Mouse (Mus musculus) forebrain, embryonic 13.5 days (tissue): Measurements from ENCODE around the gene Olfr419. TPM values are rescaled to one million over a fixed set of nuclear protein-coding genes. Genes with fewer than 3 reads are reported as not detected.

Source experiments
- ATAC-seq: fragments of 200-750 bp; cut with Nextera tagmentation; 2 replicates; pipeline ENCODE4 v1.8.0; 2017
- H3K27ac ChIP-seq: fragments of 300-500 bp; sonication (generic); 2 replicates; pipeline ENCODE4 v1.5.1; 2015; ENCODE audit warnings: inconsistent platforms, mild to moderate bottlenecking, moderate library complexity
- H3K27me3 ChIP-seq: fragments of 300-500 bp; sonication (generic); 2 replicates; pipeline ENCODE4 v1.6.1; 2015; ENCODE audit warnings: mild to moderate bottlenecking, inconsistent platforms
- H3K36me3 ChIP-seq: fragments of 300-500 bp; sonication (generic); 2 replicates; pipeline ENCODE4 v1.6.1; 2015; ENCODE audit warnings: mild to moderate bottlenecking, inconsistent platforms; ENCODE audit not compliant: poor library complexity, severe bottlenecking
- H3K4me1 ChIP-seq: fragments of 300-500 bp; sonication (generic); 2 replicates; pipeline ENCODE4 v1.6.1; 2015; ENCODE audit warnings: inconsistent platforms
- H3K4me2 ChIP-seq: fragments of 300-500 bp; sonication (generic); 2 replicates; pipeline ENCODE4 v1.6.1; 2015; ENCODE audit warnings: inconsistent platforms, mild to moderate bottlenecking, moderate library complexity
- H3K4me3 ChIP-seq: fragments of 300-500 bp; sonication (generic); 2 replicates; pipeline ENCODE4 v1.5.1; 2015; ENCODE audit warnings: mild to moderate bottlenecking, inconsistent platforms
- H3K9ac ChIP-seq: fragments of 300-500 bp; sonication (generic); 2 replicates; pipeline ENCODE4 v1.6.1; 2015; ENCODE audit warnings: mild to moderate bottlenecking, inconsistent platforms
- H3K9me3 ChIP-seq: fragments of 300-500 bp; sonication (generic); replicated peaks from 2 replicates; pipeline ENCODE4 v1.6.1; 2016; ENCODE audit warnings: inconsistent platforms
- WGBS: fragments of 180-500 bp; shearing (Covaris S2); methylation state at CpG from one replicate; pipeline ENCODE4 v1.1.7; 2015; 5-methylcytosine and 5-hydroxymethylcytosine counted together
- polyA plus RNA-seq: library from polyadenylated mRNA; unstranded; fragments of >200 nt; fragmentation: Nextera tagmentation; extraction: Ambion mirVana; gene quantifications from 2 replicates; pipeline ENCODE4 v1.2.1, GENCODE M21; 2015

Gene Olfr419
- not detected in 2 replicates for polyA plus RNA-seq

DNA sequence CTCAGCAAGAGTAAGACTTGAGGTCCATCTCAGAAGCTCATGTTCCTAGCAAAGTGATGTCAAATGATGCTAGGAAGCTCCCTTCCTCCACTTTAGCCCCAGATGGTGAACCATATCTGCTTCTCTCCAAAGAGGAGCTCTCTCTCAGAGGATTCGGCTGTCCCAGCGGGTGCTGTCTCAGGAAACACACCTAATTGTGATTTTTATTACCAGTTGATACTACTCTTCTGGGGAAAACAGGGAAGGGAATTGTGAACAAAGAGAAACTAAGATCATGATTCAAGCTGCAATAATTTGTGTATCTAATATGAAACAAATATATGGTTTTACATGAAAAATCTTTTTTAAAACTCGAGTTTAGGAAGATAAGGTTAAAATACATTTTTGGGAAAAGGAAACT lies at the start of gene Olfr419:
TSS of gene Olfr419 (minus strand) at position 101 of the 400 bp plus-strand sequence.
- no peaks in the 10 kb centered on the region for H3K4me1 ChIP-seq
- H3K27ac ChIP-seq: no peak within 1 kb of the TSS
- WGBS: 86% methylated on average over 3 of the region's 3 CpGs
- H3K36me3 ChIP-seq: no peaks in the 10 kb centered on the region
- no peak within 1 kb of the TSS for H3K9ac ChIP-seq
- ATAC-seq: no peak
- no peaks in the 10 kb centered on the region for H3K27me3 ChIP-seq
- no peaks in the 10 kb centered on the region for H3K9me3 ChIP-seq
- H3K4me2 ChIP-seq: no peak within 1 kb of the TSS
- H3K4me3 ChIP-seq: no peak within 1 kb of the TSS

DNA sequence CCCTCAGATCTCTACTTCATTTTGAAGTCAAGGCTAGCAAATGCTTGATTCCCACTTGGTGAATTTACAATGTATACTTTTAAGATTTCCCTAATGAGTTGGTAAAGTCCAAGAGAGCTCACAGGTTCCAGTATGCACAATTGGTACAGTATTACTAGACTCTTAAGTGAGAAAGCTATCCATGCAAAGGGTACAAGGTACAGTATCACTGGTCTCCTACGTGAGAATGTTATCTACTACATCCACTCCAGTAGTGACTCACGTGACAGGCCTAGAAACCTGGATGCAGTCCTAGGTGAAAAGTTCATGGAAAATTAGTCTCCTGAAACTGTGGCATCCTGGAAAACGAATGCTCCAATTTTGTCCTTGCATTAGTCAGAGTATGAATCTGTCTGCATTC lies 18.8 kb upstream of the Olfr419 start:
- Histone ChIP-seq H3K4me3 (no peak overlapping the region), H3K36me3 (no peaks in the 10 kb centered on the region), H3K4me1 (no peaks in the 10 kb centered on the region), H3K4me2 (no peak overlapping the region), H3K27ac (no peak overlapping the region), H3K9ac (no peak overlapping the region), H3K27me3 (no peaks in the 10 kb centered on the region), H3K9me3 (no peaks in the 10 kb centered on the region)
- WGBS: 83% methylated on average over 3 of the region's 3 CpGs
- no peak for ATAC-seq

DNA sequence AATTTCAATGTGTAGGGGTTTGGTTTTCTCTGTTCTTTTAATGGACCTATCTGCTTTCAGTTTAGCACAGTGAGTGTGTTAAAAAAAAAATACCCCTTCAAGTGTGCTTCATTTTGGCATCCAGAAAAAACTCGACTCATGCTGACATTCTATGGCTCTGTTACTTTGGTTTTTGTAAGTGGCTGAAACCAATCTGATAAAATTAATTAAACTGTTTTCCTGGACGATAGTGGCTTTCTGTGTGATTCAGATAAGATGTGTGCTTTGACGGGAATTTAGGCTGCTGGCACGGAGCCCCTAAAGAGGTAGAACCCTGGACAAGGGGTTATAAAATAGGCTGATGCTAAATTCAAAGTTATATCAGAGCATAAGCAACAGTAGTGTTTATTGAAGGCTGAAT lies 17.3 kb upstream of the Olfr419 start:
- no peak for ATAC-seq
- no peak overlapping the region for H3K4me2 ChIP-seq
- H3K9me3 ChIP-seq: no peaks in the 10 kb centered on the region
- no peak overlapping the region for H3K9ac ChIP-seq
- no peak overlapping the region for H3K4me3 ChIP-seq
- 81% methylated on average over 4 of the region's 4 CpGs for WGBS
- H3K27me3 ChIP-seq: no peaks in the 10 kb centered on the region
- no peak overlapping the region for H3K27ac ChIP-seq
- H3K4me1 ChIP-seq: no peaks in the 10 kb centered on the region
- no peaks in the 10 kb centered on the region for H3K36me3 ChIP-seq

DNA sequence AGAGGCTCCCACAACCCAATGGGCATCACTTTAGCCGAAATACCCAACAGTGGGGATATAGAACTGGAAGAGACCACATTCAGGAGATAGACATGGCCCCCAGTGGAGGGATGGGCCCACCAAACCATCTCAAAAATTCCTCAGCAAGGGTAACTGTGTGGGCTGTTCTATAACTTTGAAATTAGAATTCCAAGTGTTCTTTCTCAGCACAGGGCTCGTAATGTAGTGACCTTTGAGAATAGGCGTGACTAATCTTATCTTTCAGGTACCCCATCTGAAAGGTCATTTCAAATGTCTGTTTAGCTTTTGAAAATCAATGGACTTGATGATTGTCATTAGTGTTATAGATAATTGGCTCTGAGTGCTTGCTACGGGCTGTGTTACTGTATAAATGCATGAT lies 16.0 kb upstream of the Olfr419 start:
- Histone ChIP-seq H3K27ac (no peak overlapping the region), H3K9ac (no peak overlapping the region), H3K4me1 (no peaks in the 10 kb centered on the region), H3K4me3 (no peak overlapping the region), H3K4me2 (no peak overlapping the region), H3K27me3 (no peaks in the 10 kb centered on the region), H3K36me3 (no peaks in the 10 kb centered on the region), H3K9me3 (no peaks in the 10 kb centered on the region)
- 88% methylated on average over 4 of the region's 4 CpGs for WGBS
- no peak for ATAC-seq

DNA sequence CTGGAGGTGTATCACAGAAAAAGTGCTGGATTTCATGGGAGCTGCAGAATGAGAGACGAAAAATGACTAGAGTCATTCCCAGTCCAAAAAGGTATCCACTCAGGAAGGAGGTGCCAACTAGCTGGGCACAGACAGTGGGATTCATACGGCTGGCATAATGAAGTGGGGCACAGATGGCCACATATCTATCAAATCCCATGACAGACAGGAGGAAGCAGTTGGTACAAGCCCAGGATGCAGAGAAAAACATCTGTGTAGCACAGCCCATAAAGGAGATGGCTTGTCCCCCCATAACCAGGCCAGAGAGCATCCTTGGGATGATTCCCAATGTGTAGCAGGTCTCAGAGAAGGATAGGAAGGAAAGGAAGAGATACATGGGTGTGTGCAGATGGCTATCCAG lies 1.5 kb downstream of the Olfr419 start:
- no peak overlapping the region for H3K9ac ChIP-seq
- no peaks in the 10 kb centered on the region for H3K4me1 ChIP-seq
- H3K4me2 ChIP-seq: no peak overlapping the region
- H3K27me3 ChIP-seq: no peaks in the 10 kb centered on the region
- ATAC-seq: no peak
- H3K9me3 ChIP-seq: no peaks in the 10 kb centered on the region
- H3K27ac ChIP-seq: no peak overlapping the region
- H3K36me3 ChIP-seq: no peaks in the 10 kb centered on the region
- H3K4me3 ChIP-seq: no peak overlapping the region
- WGBS: 90% methylated on average over 2 of the region's 2 CpGs

DNA sequence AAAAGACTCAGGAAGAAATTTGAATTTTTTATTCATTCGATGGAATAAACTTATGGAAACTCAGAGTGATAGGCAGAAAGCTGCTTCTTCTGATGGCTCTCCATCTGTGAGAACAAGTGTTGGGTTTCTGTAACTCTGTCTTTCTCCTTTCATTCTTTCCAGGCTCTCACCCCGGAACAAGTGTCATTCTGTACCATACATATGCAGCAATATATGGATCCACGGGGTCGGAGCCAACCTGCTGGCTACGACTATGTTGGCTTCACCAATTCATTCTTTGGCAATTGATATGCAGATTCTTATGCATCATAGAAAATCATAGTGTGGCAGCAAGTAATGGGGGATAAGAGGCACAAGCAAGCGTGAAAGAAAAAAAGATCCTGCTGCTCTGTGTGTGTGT lies 4.7 kb downstream of the Olfr419 start:
- Histone ChIP-seq H3K9ac (no peak overlapping the region), H3K27ac (no peak overlapping the region), H3K36me3 (no peaks in the 10 kb centered on the region), H3K4me3 (no peak overlapping the region), H3K9me3 (no peaks in the 10 kb centered on the region), H3K4me1 (no peaks in the 10 kb centered on the region), H3K27me3 (no peaks in the 10 kb centered on the region), H3K4me2 (no peak overlapping the region)
- peak; percentile 48; the same call in 1 of the 2 replicates for ATAC-seq
- WGBS: 78% methylated on average over 6 of the region's 6 CpGs

DNA sequence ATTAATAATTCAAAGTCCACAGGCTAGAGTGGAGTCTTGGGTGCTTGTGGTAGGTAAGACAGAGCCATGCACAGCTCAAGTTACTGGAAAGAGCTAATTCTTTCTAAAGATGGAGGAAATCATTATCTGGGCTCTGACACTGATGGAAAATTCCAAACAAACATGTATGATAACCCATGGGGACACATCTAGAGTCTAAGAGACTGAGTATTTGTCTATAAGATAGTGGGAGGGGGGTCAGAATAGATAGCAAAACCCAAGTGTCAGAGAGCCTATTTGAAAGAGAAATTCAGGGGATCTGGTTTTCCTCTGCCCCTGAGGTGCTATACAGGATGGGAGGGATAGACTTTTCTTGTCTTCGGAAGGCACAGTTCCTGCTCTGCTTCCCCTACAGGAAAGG lies 5.8 kb downstream of the Olfr419 start:
- Histone ChIP-seq H3K27me3 (no peaks in the 10 kb centered on the region), H3K27ac (no peak overlapping the region), H3K9me3 (no peaks in the 10 kb centered on the region), H3K4me1 (no peaks in the 10 kb centered on the region), H3K36me3 (no peaks in the 10 kb centered on the region), H3K9ac (no peak overlapping the region), H3K4me2 (no peak overlapping the region), H3K4me3 (no peak overlapping the region)
- WGBS: 81% methylated on average over 1 of the region's 1 CpGs
- ATAC-seq: no peak

DNA sequence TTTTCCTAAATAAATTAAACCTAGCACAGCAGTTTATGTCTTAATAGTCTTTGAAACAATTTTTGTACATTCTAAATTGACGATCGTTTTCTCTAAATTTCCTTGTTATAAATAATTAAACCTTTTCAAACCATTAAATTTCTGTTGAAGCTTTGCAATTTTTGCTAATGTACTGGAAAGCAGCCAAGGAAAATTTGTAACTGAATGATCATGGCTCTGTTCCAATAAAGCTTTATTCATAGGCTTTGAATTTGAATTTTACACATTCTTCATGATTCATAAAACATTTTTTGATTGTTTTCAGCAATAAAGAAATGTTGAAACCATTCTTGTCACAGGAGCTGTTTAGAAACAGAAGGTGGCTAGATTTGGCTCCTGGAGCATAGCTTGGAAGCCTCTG lies 7.2 kb downstream of the Olfr419 start:
- Histone ChIP-seq H3K36me3 (no peaks in the 10 kb centered on the region), H3K4me1 (no peaks in the 10 kb centered on the region), H3K9me3 (no peaks in the 10 kb centered on the region), H3K27ac (no peak overlapping the region), H3K4me2 (no peak overlapping the region), H3K4me3 (no peak overlapping the region), H3K9ac (no peak overlapping the region), H3K27me3 (no peaks in the 10 kb centered on the region)
- WGBS: 86% methylated on average over 2 of the region's 2 CpGs
- ATAC-seq: no peak

DNA sequence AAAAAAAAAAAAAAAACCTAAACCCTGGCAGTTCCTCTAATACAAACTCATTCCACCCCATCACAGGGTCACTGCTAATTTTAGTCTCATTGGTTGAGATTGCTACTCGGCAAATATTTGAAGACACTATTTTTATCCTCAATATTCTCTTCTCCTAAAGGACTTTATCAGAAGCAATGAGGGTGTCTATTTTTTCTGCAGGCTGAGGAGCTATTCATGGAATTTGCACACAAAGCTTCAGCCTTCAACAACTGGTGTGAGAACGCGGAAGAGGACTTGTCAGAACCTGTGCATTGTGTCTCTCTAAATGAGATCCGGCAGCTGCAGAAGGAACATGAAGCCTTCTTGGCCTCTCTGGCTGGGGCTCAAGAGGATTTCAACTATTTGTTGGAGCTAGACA lies 11.9 kb downstream of the Olfr419 start:
- H3K27ac ChIP-seq: no peak overlapping the region
- H3K9me3 ChIP-seq: no peaks in the 10 kb centered on the region
- H3K27me3 ChIP-seq: no peaks in the 10 kb centered on the region
- WGBS: 93% methylated on average over 4 of the region's 4 CpGs
- no peaks in the 10 kb centered on the region for H3K4me1 ChIP-seq
- H3K36me3 ChIP-seq: no peaks in the 10 kb centered on the region
- no peak for ATAC-seq
- no peak overlapping the region for H3K9ac ChIP-seq
- no peak overlapping the region for H3K4me3 ChIP-seq
- no peak overlapping the region for H3K4me2 ChIP-seq

DNA sequence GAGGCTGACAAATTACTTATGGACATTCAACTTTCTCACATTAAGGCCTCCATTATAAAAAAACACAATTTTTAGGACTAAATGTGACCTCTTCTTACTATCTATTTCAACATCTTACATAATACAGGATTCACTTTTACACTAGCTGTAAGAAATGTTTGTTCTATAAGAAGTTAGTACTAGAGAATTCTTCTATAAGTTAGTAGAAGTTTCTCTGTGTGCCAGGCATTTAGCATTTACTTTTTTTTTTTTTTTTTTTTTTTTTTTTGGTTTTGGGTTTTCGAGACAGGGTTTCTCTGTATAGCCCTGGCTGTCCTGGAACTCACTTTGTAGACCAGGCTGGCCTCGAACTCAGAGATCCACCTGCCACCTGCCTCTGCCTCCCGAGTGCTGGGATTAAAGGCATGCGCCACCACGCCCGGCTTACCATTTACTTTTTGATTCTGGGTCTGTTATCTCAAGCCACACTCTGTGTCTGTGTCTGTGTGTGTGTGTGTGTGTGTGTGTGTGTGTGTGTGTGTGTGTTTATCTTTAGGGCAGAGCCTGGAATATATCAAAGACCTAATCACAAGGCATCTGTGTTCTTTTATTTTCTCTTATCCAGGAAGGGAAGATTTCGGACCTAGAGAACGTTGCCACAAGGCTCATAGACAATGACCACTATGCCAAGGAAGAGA lies 35.2 kb downstream of the Olfr419 start:
- Histone ChIP-seq H3K4me1 (no peaks in the 10 kb centered on the region), H3K27me3 (no peaks in the 10 kb centered on the region), H3K9me3 (no peaks in the 10 kb centered on the region), H3K9ac (no peak overlapping the region), H3K27ac (no peak overlapping the region), H3K36me3 (no peaks in the 10 kb centered on the region), H3K4me2 (no peak overlapping the region), H3K4me3 (no peak overlapping the region)
- ATAC-seq: no peak
- WGBS: 94% methylated on average over 7 of the region's 8 CpGs

DNA sequence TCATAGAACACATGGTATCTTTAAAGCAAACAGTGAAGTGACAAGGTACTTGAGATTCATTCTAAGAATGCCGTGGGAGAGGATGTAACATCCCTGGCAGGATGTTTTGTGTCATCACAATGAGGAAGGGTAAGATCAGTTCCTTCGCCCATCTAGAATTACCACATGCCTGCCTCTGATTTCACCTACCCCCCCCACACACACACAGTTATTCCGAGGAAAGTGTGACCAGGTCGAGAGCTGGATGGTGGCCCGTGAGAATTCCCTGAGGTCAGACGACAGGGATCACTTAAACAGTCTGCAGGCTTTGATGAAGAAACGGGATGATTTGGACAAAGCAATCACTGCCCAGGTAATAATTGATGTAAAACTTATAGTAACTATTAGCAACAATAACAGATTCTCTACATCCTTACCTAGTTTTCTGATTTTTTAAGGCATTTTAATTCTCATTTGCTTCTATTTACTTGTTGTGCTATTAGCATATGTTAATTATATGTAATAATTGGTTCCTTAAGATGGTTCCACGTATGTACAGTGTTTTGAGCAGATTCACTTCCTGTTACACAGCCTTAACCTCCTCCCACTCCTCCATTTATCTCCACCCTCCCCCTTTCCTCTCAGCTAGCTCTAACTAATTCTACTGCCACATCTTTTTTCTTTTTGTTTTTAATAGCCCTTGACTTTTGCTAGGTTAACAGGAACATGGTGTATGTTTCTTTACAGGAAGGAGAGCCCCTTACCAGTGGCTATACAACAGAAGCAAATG lies 36.4 kb downstream of the Olfr419 start:
- Histone ChIP-seq H3K4me2 (no peak overlapping the region), H3K4me1 (no peaks in the 10 kb centered on the region), H3K27ac (no peak overlapping the region), H3K9me3 (no peaks in the 10 kb centered on the region), H3K36me3 (no peaks in the 10 kb centered on the region), H3K4me3 (no peak overlapping the region), H3K9ac (no peak overlapping the region), H3K27me3 (no peaks in the 10 kb centered on the region)
- ATAC-seq: no peak
- WGBS: 79% methylated on average over 8 of the region's 8 CpGs

DNA sequence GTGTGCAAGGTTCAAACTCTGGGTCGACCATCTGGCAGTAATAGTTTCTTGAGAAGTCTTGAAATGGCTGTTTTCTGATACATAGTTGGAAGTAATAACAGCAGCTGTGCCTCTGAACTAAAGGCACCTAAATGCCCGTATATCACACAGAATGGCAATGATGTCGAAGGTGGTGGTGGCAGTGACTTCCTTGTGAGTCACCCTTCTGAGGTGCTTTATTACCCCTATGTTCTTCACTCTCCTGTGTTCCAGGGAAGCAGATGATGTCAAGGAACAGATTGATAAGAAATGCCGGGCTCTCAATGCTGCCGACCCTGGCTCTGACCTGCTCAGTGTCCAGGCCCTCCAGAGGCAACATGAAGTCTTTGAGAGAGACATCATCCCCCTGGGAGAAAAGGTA lies 39.6 kb downstream of the Olfr419 start:
- 93% methylated on average over 5 of the region's 5 CpGs for WGBS

DNA sequence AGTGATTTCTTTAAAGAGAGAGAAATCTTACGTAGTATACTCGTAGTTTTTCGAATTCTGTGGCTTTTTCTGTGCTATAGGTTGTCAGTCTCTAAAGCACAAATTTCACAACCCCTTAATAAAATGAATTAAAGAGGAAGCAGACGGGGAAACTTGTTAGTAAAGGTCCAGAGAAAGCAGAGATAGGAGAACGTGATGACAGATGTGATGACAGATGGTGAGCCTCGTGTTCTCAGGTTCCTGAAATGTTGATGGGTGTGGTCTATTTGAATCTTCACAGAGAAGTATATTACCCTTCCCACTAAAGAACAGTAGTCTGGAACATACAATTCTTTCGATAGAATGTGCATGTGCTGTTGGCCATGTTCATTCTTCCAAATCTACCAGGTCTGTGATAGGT lies 47.2 kb downstream of the Olfr419 start:
- H3K9ac ChIP-seq: no peak overlapping the region
- H3K36me3 ChIP-seq: no peaks in the 10 kb centered on the region
- H3K9me3 ChIP-seq: no peaks in the 10 kb centered on the region
- H3K27me3 ChIP-seq: no peaks in the 10 kb centered on the region
- ATAC-seq: no peak
- H3K4me1 ChIP-seq: no peaks in the 10 kb centered on the region
- WGBS: 81% methylated on average over 7 of the region's 7 CpGs
- no peak overlapping the region for H3K4me3 ChIP-seq
- H3K4me2 ChIP-seq: no peak overlapping the region
- H3K27ac ChIP-seq: no peak overlapping the region

More for the DNA sequence above, 39.6 kb downstream of the Olfr419 start:
- H3K4me3 ChIP-seq: no peak overlapping the region
- no peak overlapping the region for H3K9ac ChIP-seq
- no peaks in the 10 kb centered on the region for H3K36me3 ChIP-seq
- no peak overlapping the region for H3K27ac ChIP-seq
- H3K4me2 ChIP-seq: no peak overlapping the region
- no peaks in the 10 kb centered on the region for H3K9me3 ChIP-seq
- no peaks in the 10 kb centered on the region for H3K27me3 ChIP-seq
- H3K4me1 ChIP-seq: no peaks in the 10 kb centered on the region
- no peak for ATAC-seq
